Mouse (Mus musculus) forelimb bud, embryonic 11.5 days (tissue): ENCODE measurements around the gene Vasp.

Experiments used
- DNase-seq: peaks from one replicate; pipeline ENCODE4 v3.0.0-alpha.2; 2012; ENCODE audit warnings: low read depth, low spot score

The Vasp gene

DNA sequence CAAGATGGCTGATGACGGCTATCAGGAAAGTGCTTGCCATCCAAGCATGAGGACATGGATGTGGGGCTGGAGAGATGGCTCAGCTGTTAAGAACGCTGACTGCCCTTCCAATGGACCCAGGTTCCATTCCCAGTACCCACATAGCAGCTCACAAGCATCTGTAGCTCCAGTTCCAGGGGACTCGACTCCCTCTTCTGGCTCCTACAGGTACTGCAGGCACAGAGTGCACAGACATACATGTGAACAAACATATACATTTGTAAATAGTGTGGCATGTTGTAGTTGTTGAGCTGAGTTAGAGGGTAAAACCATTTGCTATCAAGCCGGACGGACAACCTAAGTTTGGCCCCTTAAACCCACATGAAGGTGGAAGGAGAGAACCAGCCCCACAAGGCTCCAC, 61.6 kb downstream of the Vasp start:
- no peak for DNase-seq

DNA sequence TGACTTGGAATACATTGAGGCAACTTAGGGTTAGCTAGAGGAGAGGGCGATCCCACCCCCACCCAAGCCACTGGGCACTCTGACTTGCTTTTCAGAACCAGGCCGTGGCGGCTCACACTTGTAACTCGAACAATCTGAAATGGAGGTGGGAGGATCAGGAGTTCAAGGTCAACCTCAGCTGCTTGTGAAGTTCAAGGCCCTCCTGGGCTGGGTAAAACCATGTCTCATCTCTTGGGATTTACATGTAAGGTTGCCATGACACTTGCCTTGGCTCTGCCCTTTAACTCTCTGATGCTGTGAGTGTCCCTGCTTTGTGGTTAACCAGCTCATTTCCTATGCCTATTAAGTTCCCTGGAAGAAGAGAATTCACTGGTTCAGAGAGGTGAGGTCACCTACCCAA, 62.1 kb downstream of the Vasp start:
- no peak for DNase-seq

DNA sequence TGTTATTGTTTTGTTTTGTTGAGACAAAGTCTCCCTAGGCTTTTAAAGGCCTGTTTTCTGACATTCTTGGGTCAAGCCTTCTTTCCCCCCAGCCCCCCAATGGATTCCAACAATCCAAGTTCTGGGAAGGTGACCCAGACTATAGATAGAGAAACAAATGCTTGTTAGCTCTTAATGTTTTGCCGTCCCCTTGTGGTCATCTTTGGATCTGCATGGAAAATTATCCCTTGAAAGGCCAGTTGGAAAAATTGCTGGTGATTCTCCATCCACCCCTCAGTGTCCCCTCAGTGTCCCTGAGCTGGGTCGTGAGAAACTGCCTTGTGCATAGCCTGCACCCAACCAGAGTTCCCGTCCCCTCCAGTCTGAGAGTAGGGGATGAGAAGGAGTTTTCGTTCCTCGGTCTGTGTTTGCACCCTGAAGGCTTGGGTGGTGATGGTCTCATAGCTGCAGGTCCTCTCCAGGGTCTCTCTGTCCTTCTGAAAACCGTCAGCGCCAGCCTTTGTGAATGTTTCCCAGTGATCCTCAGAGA, 62.6 kb downstream of the Vasp start:
- peak; percentile 55 for DNase-seq

DNA sequence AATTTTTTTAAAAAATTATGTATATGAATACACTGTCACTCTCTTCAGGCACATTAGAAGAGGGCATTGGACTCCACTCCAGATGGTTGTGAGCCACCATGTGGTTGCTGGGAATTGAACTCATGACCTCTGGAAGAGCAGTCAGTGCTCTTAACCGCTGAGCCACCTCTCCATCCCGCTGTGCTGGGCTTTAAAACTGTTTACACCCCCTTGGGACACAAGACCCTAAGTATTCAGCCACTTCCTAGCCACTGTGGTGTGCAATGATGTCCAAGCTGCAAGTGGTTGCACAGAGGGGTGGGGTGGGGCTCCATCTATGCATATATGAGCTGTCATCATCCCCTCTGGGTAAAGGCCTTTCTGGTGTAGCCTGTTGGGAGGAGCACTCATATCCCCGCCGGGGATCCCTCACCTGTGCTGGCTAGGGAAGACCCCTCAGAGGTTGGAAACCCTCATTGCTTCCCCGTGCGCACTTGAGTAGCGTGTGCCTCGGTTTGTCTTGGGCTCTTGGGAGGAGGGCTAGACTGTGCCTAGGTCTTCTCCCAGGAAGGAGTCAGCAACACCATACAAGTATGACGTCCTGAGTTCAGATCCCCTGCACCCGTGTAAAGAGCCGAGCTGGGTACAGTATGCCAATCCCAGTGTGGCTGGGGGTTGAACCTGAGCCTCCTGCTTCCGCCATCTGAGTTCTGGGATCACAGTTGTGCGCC, 63.3 kb downstream of the Vasp start:
- no peak for DNase-seq
